Mouse (Mus musculus) forebrain, embryonic 12.5 days (tissue): ENCODE data around the gene Grip1. TPM values are rescaled to one million over a fixed set of nuclear protein-coding genes. Genes with fewer than 3 reads are reported as not detected.
"Not testable (repeated sequence)": the region's sequence is repeated elsewhere in the genome, so short reads cannot be mapped to it uniquely, and the experiment has no call there.

ENCODE experiments used
- ATAC-seq: fragments of 200-750 bp; cut with Nextera tagmentation; 2 replicates; pipeline ENCODE4 v1.8.0; 2017; ENCODE audit warnings: moderate TSS enrichment; ENCODE audit not compliant: low FRiP score
- H3K27ac ChIP-seq: fragments of 300-500 bp; sonication (generic); 2 replicates; pipeline ENCODE4 v1.5.1; 2016; ENCODE audit warnings: mild to moderate bottlenecking
- H3K27me3 ChIP-seq: fragments of 300-500 bp; sonication (generic); 2 replicates; pipeline ENCODE4 v1.6.1; 2016; ENCODE audit warnings: mild to moderate bottlenecking
- H3K36me3 ChIP-seq: fragments of 300-500 bp; sonication (generic); replicated peaks from 2 replicates; pipeline ENCODE4 v1.6.1; 2016; ENCODE audit warnings: mild to moderate bottlenecking
- H3K4me1 ChIP-seq: fragments of 300-500 bp; sonication (generic); 2 replicates; pipeline ENCODE4 v1.6.1; 2016
- H3K4me2 ChIP-seq: fragments of 300-500 bp; sonication (generic); 2 replicates; pipeline ENCODE4 v1.6.1; 2016; ENCODE audit warnings: mild to moderate bottlenecking, moderate library complexity
- H3K4me3 ChIP-seq: fragments of 300-500 bp; sonication (generic); replicated peaks from 2 replicates; pipeline ENCODE4 v1.5.1; 2016; ENCODE audit warnings: mild to moderate bottlenecking
- H3K9ac ChIP-seq: fragments of 300-500 bp; sonication (generic); 2 replicates; pipeline ENCODE4 v1.6.1; 2016; ENCODE audit warnings: mild to moderate bottlenecking
- H3K9me3 ChIP-seq: fragments of 300-500 bp; sonication (generic); 2 replicates; pipeline ENCODE4 v1.6.1; 2016
- WGBS: fragments of 180-500 bp; shearing (Covaris S2); methylation state at CpG from one replicate; pipeline ENCODE4 v1.1.7; 2016; 5-methylcytosine and 5-hydroxymethylcytosine counted together
- polyA plus RNA-seq: library from polyadenylated mRNA; unstranded; fragments of >200 nt; fragmentation: Nextera tagmentation; extraction: Ambion mirVana; gene quantifications from 2 replicates; pipeline ENCODE4 v1.2.1, GENCODE M21; 2016

Grip1 gene
- polyA plus RNA-seq, 1 experiment from 2014 or later: 12.5 TPM

- Histone ChIP-seq H3K9ac (no peak overlapping the region), H3K4me1 (no peaks in the 10 kb centered on the region), H3K36me3 (no peaks in the 10 kb centered on the region; the same call in 1 of the 2 replicates), H3K4me3 (no peak overlapping the region), H3K4me2 (no peak overlapping the region), H3K9me3 (no peaks in the 10 kb centered on the region), H3K27me3 (no peaks in the 10 kb centered on the region), H3K27ac (no peak overlapping the region)
- ATAC-seq: no peak
- 88% methylated on average over 24 of the region's 24 CpGs for WGBS
Measured at GRCm38 (mm10) chr10:120061238-120062130, 607.9 kb downstream of the Grip1 start.

- no peaks in the 10 kb centered on the region for H3K4me1 ChIP-seq
- no peak for ATAC-seq
- whole genome bisulfite sequencing: 23% methylated on average over 5 of the region's 5 CpGs
- no peaks in the 10 kb centered on the region for H3K9me3 ChIP-seq
- no peaks in the 10 kb centered on the region for H3K36me3 ChIP-seq
- H3K4me3 ChIP-seq: no peak overlapping the region
- no peak overlapping the region for H3K9ac ChIP-seq
- no peak overlapping the region for H3K27ac ChIP-seq
- no peaks in the 10 kb centered on the region for H3K27me3 ChIP-seq
- no peak overlapping the region for H3K4me2 ChIP-seq
Measured at GRCm38 (mm10) chr10:120064424-120064823, 610.8 kb downstream of the Grip1 start.

- Histone ChIP-seq H3K9me3 (no peaks in the 10 kb centered on the region), H3K27ac (no peak overlapping the region), H3K27me3 (no peaks in the 10 kb centered on the region), H3K4me3 (no peak overlapping the region), H3K36me3 (no peaks in the 10 kb centered on the region), H3K9ac (no peak overlapping the region), H3K4me1 (no peaks in the 10 kb centered on the region), H3K4me2 (no peak overlapping the region)
- ATAC-seq: no peak
- WGBS: 92% methylated on average over 10 of the region's 10 CpGs
Measured at GRCm38 (mm10) chr10:120066319-120066718, 612.7 kb downstream of the Grip1 start.

- no peak overlapping the region for H3K4me3 ChIP-seq
- no peak overlapping the region for H3K27ac ChIP-seq
- ATAC-seq: no peak
- peaks cover 22% of the 10 kb centered on the region for H3K36me3 ChIP-seq
- WGBS: 81% methylated on average over 3 of the region's 3 CpGs
- H3K4me1 ChIP-seq: no peaks in the 10 kb centered on the region
- no peaks in the 10 kb centered on the region for H3K9me3 ChIP-seq
- H3K27me3 ChIP-seq: no peaks in the 10 kb centered on the region
- no peak overlapping the region for H3K9ac ChIP-seq
- no peak overlapping the region for H3K4me2 ChIP-seq
Measured at GRCm38 (mm10) chr10:120077850-120078249, 624.2 kb downstream of the Grip1 start.

GRCm38 (mm10) chr10:120092548-120092947 is 638.9 kb downstream of the Grip1 start:
- 92% methylated on average over 12 of the region's 12 CpGs for WGBS
- Histone ChIP-seq H3K9me3 (no peaks in the 10 kb centered on the region), H3K27ac (no peak overlapping the region), H3K27me3 (no peaks in the 10 kb centered on the region), H3K4me1 (no peaks in the 10 kb centered on the region), H3K9ac (no peak overlapping the region), H3K4me3 (no peak overlapping the region), H3K36me3 (peaks cover 58% of the 10 kb centered on the region), H3K4me2 (no peak overlapping the region)
- ATAC-seq: no peak

- 95% methylated on average over 9 of the region's 9 CpGs for WGBS
Measured at GRCm38 (mm10) chr10:120095136-120095535, 641.5 kb downstream of the Grip1 start.

GRCm38 (mm10) chr10:120095716-120096115 is 642.1 kb downstream of the Grip1 start:
- no peak for ATAC-seq
- Histone ChIP-seq H3K4me3 (no peak overlapping the region), H3K9me3 (no peaks in the 10 kb centered on the region), H3K4me1 (no peaks in the 10 kb centered on the region), H3K27me3 (no peaks in the 10 kb centered on the region), H3K9ac (no peak overlapping the region), H3K27ac (no peak overlapping the region), H3K36me3 (peaks cover 48% of the 10 kb centered on the region), H3K4me2 (no peak overlapping the region)
- WGBS: 97% methylated on average over 5 of the region's 5 CpGs

More at GRCm38 (mm10) chr10:120095136-120095535, 641.5 kb downstream of the Grip1 start:
- no peak overlapping the region for H3K27ac ChIP-seq
- H3K9me3 ChIP-seq: no peaks in the 10 kb centered on the region
- no peak overlapping the region for H3K4me2 ChIP-seq
- ATAC-seq: no peak
- H3K4me3 ChIP-seq: no peak overlapping the region
- no peaks in the 10 kb centered on the region for H3K4me1 ChIP-seq
- H3K27me3 ChIP-seq: no peaks in the 10 kb centered on the region
- H3K36me3 ChIP-seq: peaks cover 48% of the 10 kb centered on the region
- H3K9ac ChIP-seq: no peak overlapping the region

- Histone ChIP-seq H3K27ac (no peak overlapping the region), H3K4me3 (no peak overlapping the region), H3K36me3 (peaks cover 42% of the 10 kb centered on the region), H3K4me2 (no peak overlapping the region), H3K4me1 (no peaks in the 10 kb centered on the region), H3K9me3 (no peaks in the 10 kb centered on the region), H3K9ac (no peak overlapping the region), H3K27me3 (no peaks in the 10 kb centered on the region)
- 89% methylated on average over 5 of the region's 5 CpGs for WGBS
- ATAC-seq: no peak
Measured at GRCm38 (mm10) chr10:120097564-120097963, 643.9 kb downstream of the Grip1 start.

GRCm38 (mm10) chr10:120100806-120101205 is 647.2 kb downstream of the Grip1 start:
- no peaks in the 10 kb centered on the region for H3K27me3 ChIP-seq
- no peak overlapping the region for H3K4me2 ChIP-seq
- peaks cover 41% of the 10 kb centered on the region; the same call in 1 of the 2 replicates for H3K36me3 ChIP-seq
- 89% methylated on average over 1 of the region's 1 CpGs for WGBS
- no peaks in the 10 kb centered on the region for H3K9me3 ChIP-seq
- H3K9ac ChIP-seq: no peak overlapping the region
- no peak overlapping the region for H3K4me3 ChIP-seq
- H3K27ac ChIP-seq: no peak overlapping the region
- no peak for ATAC-seq
- H3K4me1 ChIP-seq: no peaks in the 10 kb centered on the region

- H3K4me3 ChIP-seq: peak overlapping the region; percentile 61
- peak overlapping the region; percentile 64 for H3K9ac ChIP-seq
- WGBS: 80% methylated on average over 3 of the region's 3 CpGs
- H3K9me3 ChIP-seq: no peaks in the 10 kb centered on the region
- peaks cover 5% of the 10 kb centered on the region; the same call in 1 of the 2 replicates for H3K4me1 ChIP-seq
- H3K36me3 ChIP-seq: no peaks in the 10 kb centered on the region
- H3K4me2 ChIP-seq: peak overlapping the region; percentile 75
- H3K27ac ChIP-seq: no peak overlapping the region
- H3K27me3 ChIP-seq: peaks cover 5% of the 10 kb centered on the region; the same call in 1 of the 2 replicates
- ATAC-seq: no peak
Measured at GRCm38 (mm10) chr10:120111691-120112319, 658.2 kb downstream of the Grip1 start.

- Histone ChIP-seq H3K27me3 (peaks cover 5% of the 10 kb centered on the region; the same call in 1 of the 2 replicates), H3K27ac (peak within 1 kb of the TSS; percentile 70), H3K9me3 (no peaks in the 10 kb centered on the region), H3K4me3 (peak within 1 kb of the TSS; percentile 61), H3K4me2 (peak within 1 kb of the TSS; percentile 75), H3K9ac (peak within 1 kb of the TSS; percentile 64), H3K36me3 (no peaks in the 10 kb centered on the region), H3K4me1 (peaks cover 5% of the 10 kb centered on the region; the same call in 1 of the 2 replicates)
- peak; percentile 99 for ATAC-seq
- WGBS: 2% methylated on average over 55 of the region's 55 CpGs
Measured at GRCm38 (mm10) chr10:120112507-120113396, 659.1 kb downstream of the Grip1 start, which contains the start of gene Helb. TSS of gene Helb (minus strand) at chr10:120112987.

GRCm38 (mm10) chr10:120113482-120113881 is 659.9 kb downstream of the Grip1 start:
- H3K9me3 ChIP-seq, ATAC-seq, H3K27me3 ChIP-seq, H3K27ac ChIP-seq, H3K4me3 ChIP-seq, H3K9ac ChIP-seq, H3K36me3 ChIP-seq, H3K4me1 ChIP-seq: not testable (repeated sequence)
- H3K4me2 ChIP-seq: peak overlapping the region; percentile 75
- 75% methylated on average over 9 of the region's 9 CpGs for WGBS
